Mouse (Mus musculus): Measurements from ENCODE around the gene Specc1. TPM values are rescaled to one million over a fixed set of nuclear protein-coding genes. Genes with fewer than 3 reads are reported as not detected.

The Specc1 gene
- polyA plus RNA-seq, 1 experiment from 2014 or later, result 9.7 TPM

GRCm38 (mm10) chr11:62121365-62121764, 164.8 kb downstream of the Specc1 start:
- Histone ChIP-seq H3K36me3 (no peaks in the 10 kb centered on the region), H3K9ac (replicated peaks) (no peak overlapping the region), H3K9me3 (replicated peaks) (no peaks in the 10 kb centered on the region), H3K4me3 (replicated peaks) (no peak overlapping the region), H3K4me2 (no peak overlapping the region), H3K27me3 (replicated peaks) (no peaks in the 10 kb centered on the region), H3K27ac (replicated peaks) (no peak overlapping the region), H3K4me1 (no peaks in the 10 kb centered on the region)
- WGBS, result 87% methylated on average over 5 of the region's 5 CpGs
- ATAC-seq (ENCODE audit: low FRiP score), result no peak

GRCm38 (mm10) chr11:62127692-62128091, 171.1 kb downstream of the Specc1 start:
- H3K4me1 ChIP-seq, result peaks cover 5% of the 10 kb centered on the region; the same call in 1 of the 2 replicates
- ATAC-seq (ENCODE audit: low FRiP score), result no peak
- no peaks in the 10 kb centered on the region for H3K9me3 ChIP-seq (replicated peaks)
- peaks cover 2% of the 10 kb centered on the region; the same call in 1 of the 2 replicates for H3K36me3 ChIP-seq
- H3K9ac ChIP-seq (replicated peaks), result no peak overlapping the region
- H3K4me3 ChIP-seq (replicated peaks), result no peak overlapping the region
- no peak overlapping the region for H3K27ac ChIP-seq (replicated peaks)
- H3K27me3 ChIP-seq (replicated peaks), result no peaks in the 10 kb centered on the region
- no peak overlapping the region for H3K4me2 ChIP-seq
- whole genome bisulfite sequencing, result 33% methylated on average over 3 of the region's 3 CpGs

GRCm38 (mm10) chr11:62128197-62128596, 171.6 kb downstream of the Specc1 start:
- Histone ChIP-seq H3K27me3 (replicated peaks) (no peaks in the 10 kb centered on the region), H3K9me3 (replicated peaks) (no peaks in the 10 kb centered on the region), H3K9ac (replicated peaks) (no peak overlapping the region), H3K27ac (replicated peaks) (no peak overlapping the region), H3K4me2 (no peak overlapping the region), H3K4me3 (replicated peaks) (no peak overlapping the region), H3K36me3 (peaks cover 2% of the 10 kb centered on the region; the same call in 1 of the 2 replicates), H3K4me1 (peaks cover 5% of the 10 kb centered on the region; the same call in 1 of the 2 replicates)
- no peak for ATAC-seq (ENCODE audit: low FRiP score)
- WGBS, result 67% methylated on average over 8 of the region's 8 CpGs

GRCm38 (mm10) chr11:62130191-62130590, 173.6 kb downstream of the Specc1 start:
- no peaks in the 10 kb centered on the region for H3K9me3 ChIP-seq (replicated peaks)
- WGBS, result 9% methylated on average over 3 of the region's 3 CpGs
- H3K4me2 ChIP-seq, result no peak overlapping the region

GRCm38 (mm10) chr11:62130685-62131295, 174.2 kb downstream of the Specc1 start:
- H3K36me3 ChIP-seq, result peaks cover 2% of the 10 kb centered on the region; the same call in 1 of the 2 replicates
- H3K4me2 ChIP-seq, result no peak overlapping the region
- H3K27ac ChIP-seq (replicated peaks), result no peak overlapping the region
- no peak for ATAC-seq (ENCODE audit: low FRiP score)
- no peak overlapping the region for H3K4me3 ChIP-seq (replicated peaks)
- H3K9ac ChIP-seq (replicated peaks), result no peak overlapping the region
- H3K27me3 ChIP-seq (replicated peaks), result no peaks in the 10 kb centered on the region
- H3K9me3 ChIP-seq (replicated peaks), result no peaks in the 10 kb centered on the region
- H3K4me1 ChIP-seq, result peaks cover 5% of the 10 kb centered on the region; the same call in 1 of the 2 replicates
- whole genome bisulfite sequencing, result 30% methylated on average over 2 of the region's 2 CpGs

More at GRCm38 (mm10) chr11:62130191-62130590, 173.6 kb downstream of the Specc1 start:
- H3K27ac ChIP-seq (replicated peaks), result no peak overlapping the region
- no peak overlapping the region for H3K4me3 ChIP-seq (replicated peaks)
- ATAC-seq (ENCODE audit: low FRiP score), result no peak
- peaks cover 2% of the 10 kb centered on the region; the same call in 1 of the 2 replicates for H3K36me3 ChIP-seq
- H3K27me3 ChIP-seq (replicated peaks), result no peaks in the 10 kb centered on the region
- peaks cover 5% of the 10 kb centered on the region; the same call in 1 of the 2 replicates for H3K4me1 ChIP-seq
- H3K9ac ChIP-seq (replicated peaks), result no peak overlapping the region

GRCm38 (mm10) chr11:62131601-62132000, 175.0 kb downstream of the Specc1 start:
- Histone ChIP-seq H3K4me1 (peaks cover 5% of the 10 kb centered on the region; the same call in 1 of the 2 replicates), H3K27ac (replicated peaks) (no peak overlapping the region), H3K4me2 (no peak overlapping the region), H3K9ac (replicated peaks) (no peak overlapping the region), H3K27me3 (replicated peaks) (no peaks in the 10 kb centered on the region), H3K9me3 (replicated peaks) (no peaks in the 10 kb centered on the region), H3K36me3 (peaks cover 2% of the 10 kb centered on the region; the same call in 1 of the 2 replicates), H3K4me3 (replicated peaks) (no peak overlapping the region)
- ATAC-seq (ENCODE audit: low FRiP score), result no peak
- 83% methylated on average over 4 of the region's 4 CpGs for WGBS

GRCm38 (mm10) chr11:62134191-62134590, 177.6 kb downstream of the Specc1 start:
- ATAC-seq (ENCODE audit: low FRiP score), result no peak
- no peak overlapping the region for H3K9ac ChIP-seq (replicated peaks)
- no peak overlapping the region for H3K27ac ChIP-seq (replicated peaks)
- H3K36me3 ChIP-seq, result peaks cover 4% of the 10 kb centered on the region
- no peaks in the 10 kb centered on the region for H3K27me3 ChIP-seq (replicated peaks)
- H3K4me2 ChIP-seq, result no peak overlapping the region
- no peak overlapping the region for H3K4me3 ChIP-seq (replicated peaks)
- H3K4me1 ChIP-seq, result peaks cover 5% of the 10 kb centered on the region; the same call in 1 of the 2 replicates
- 94% methylated on average over 2 of the region's 2 CpGs for WGBS
- no peaks in the 10 kb centered on the region for H3K9me3 ChIP-seq (replicated peaks)

- no peak for ATAC-seq (ENCODE audit: low FRiP score)
- no peaks in the 10 kb centered on the region for H3K27me3 ChIP-seq (replicated peaks)
- WGBS, result 79% methylated on average over 7 of the region's 7 CpGs
- no peak overlapping the region for H3K4me2 ChIP-seq
- 0 out of 2 replicates have a peak, but pooled peaks cover 10% of the 10 kb centered on the region for H3K36me3 ChIP-seq
- no peak overlapping the region for H3K27ac ChIP-seq (replicated peaks)
- H3K4me1 ChIP-seq, result no peaks in the 10 kb centered on the region
- H3K9ac ChIP-seq (replicated peaks), result no peak overlapping the region
- H3K9me3 ChIP-seq (replicated peaks), result no peaks in the 10 kb centered on the region
- no peak overlapping the region for H3K4me3 ChIP-seq (replicated peaks)
Measured at GRCm38 (mm10) chr11:62145216-62146110, 188.9 kb downstream of the Specc1 start.

GRCm38 (mm10) chr11:62146661-62147060, 190.1 kb downstream of the Specc1 start:
- no peak overlapping the region for H3K9ac ChIP-seq (replicated peaks)
- no peak overlapping the region for H3K27ac ChIP-seq (replicated peaks)
- H3K4me3 ChIP-seq (replicated peaks), result no peak overlapping the region
- H3K27me3 ChIP-seq (replicated peaks), result no peaks in the 10 kb centered on the region
- H3K9me3 ChIP-seq (replicated peaks), result no peaks in the 10 kb centered on the region
- H3K4me1 ChIP-seq, result no peaks in the 10 kb centered on the region
- H3K36me3 ChIP-seq, result 0 out of 2 replicates have a peak, but pooled peaks cover 10% of the 10 kb centered on the region
- no peak overlapping the region for H3K4me2 ChIP-seq
- no peak for ATAC-seq (ENCODE audit: low FRiP score)
- WGBS, result 89% methylated on average over 1 of the region's 1 CpGs

- ATAC-seq (ENCODE audit: low FRiP score), result no peak
- Histone ChIP-seq H3K4me2 (no peak overlapping the region), H3K36me3 (0 out of 2 replicates have a peak, but pooled peaks cover 12% of the 10 kb centered on the region)
Measured at GRCm38 (mm10) chr11:62148026-62148425, 191.5 kb downstream of the Specc1 start.

GRCm38 (mm10) chr11:62148449-62148848, 191.9 kb downstream of the Specc1 start:
- H3K4me1 ChIP-seq, result no peaks in the 10 kb centered on the region
- WGBS, result 95% methylated on average over 6 of the region's 6 CpGs
- no peak for ATAC-seq (ENCODE audit: low FRiP score)
- no peak overlapping the region for H3K4me3 ChIP-seq (replicated peaks)
- H3K9ac ChIP-seq (replicated peaks), result no peak overlapping the region
- no peak overlapping the region for H3K27ac ChIP-seq (replicated peaks)
- 0 out of 2 replicates have a peak, but pooled peaks cover 12% of the 10 kb centered on the region for H3K36me3 ChIP-seq
- no peak overlapping the region for H3K4me2 ChIP-seq
- no peaks in the 10 kb centered on the region for H3K9me3 ChIP-seq (replicated peaks)
- no peaks in the 10 kb centered on the region for H3K27me3 ChIP-seq (replicated peaks)

More at GRCm38 (mm10) chr11:62148026-62148425, 191.5 kb downstream of the Specc1 start:
- Histone ChIP-seq H3K27me3 (replicated peaks) (no peaks in the 10 kb centered on the region), H3K4me3 (replicated peaks) (no peak overlapping the region), H3K4me1 (no peaks in the 10 kb centered on the region), H3K27ac (replicated peaks) (no peak overlapping the region), H3K9ac (replicated peaks) (no peak overlapping the region), H3K9me3 (replicated peaks) (no peaks in the 10 kb centered on the region)
- 92% methylated on average over 3 of the region's 3 CpGs for WGBS

Measured in neural tube, embryonic 15.5 days (tissue).